Mouse (Mus musculus): ENCODE measurements around the gene Plekha1. TPM values are rescaled to one million over a fixed set of nuclear protein-coding genes. Genes with fewer than 3 reads are reported as not detected.
A peak's percentile ranks its signal among the peaks of the same experiment; 100 is the strongest.

Gene Plekha1
- total RNA-seq, 2 experiments from 2014 or later = 42.8 to 44.0 TPM

GRCm38 (mm10) chr7:130948563-130949208 is 83.1 kb downstream of the Plekha1 start:
- intact Hi-C loops (cut with DNase I) = no loop called here
- DNase-seq = no peak

- peak; percentile 60 to 61 for DNase-seq
- intact Hi-C loops (cut with DNase I) = no loop called here
These were observed 83.8 kb downstream of the Plekha1 start for GRCm38 (mm10) chr7:130949331-130949751.

GRCm38 (mm10) chr7:130950482-130950881 is 84.9 kb downstream of the Plekha1 start:
- DNase-seq = no peak
- intact Hi-C loops (cut with DNase I) = no loop called here

- DNase-seq = no peak
These were observed 85.4 kb downstream of the Plekha1 start for GRCm38 (mm10) chr7:130951004-130951403.

GRCm38 (mm10) chr7:130953376-130953775 is 87.8 kb downstream of the Plekha1 start:
- no peak for DNase-seq
- intact Hi-C loops (cut with DNase I) = no loop called here

More at GRCm38 (mm10) chr7:130951004-130951403, 85.4 kb downstream of the Plekha1 start:
- intact Hi-C loops (cut with DNase I) = no loop called here

GRCm38 (mm10) chr7:130954177-130954601 is 88.6 kb downstream of the Plekha1 start:
- no peak for DNase-seq

GRCm38 (mm10) chr7:130958551-130958950 is 93.0 kb downstream of the Plekha1 start:
- intact Hi-C loops (cut with DNase I) = no loop called here
- DNase-seq = no peak

More at GRCm38 (mm10) chr7:130954177-130954601, 88.6 kb downstream of the Plekha1 start:
- intact Hi-C loops (cut with DNase I) = no loop called here

- peak; percentile 80 to 83 for DNase-seq
- intact Hi-C loops (cut with DNase I) = no loop called here
These were observed 94.3 kb downstream of the Plekha1 start for GRCm38 (mm10) chr7:130959868-130960267.

- intact Hi-C loops (cut with DNase I) = no loop called here
- DNase-seq = no peak
These were observed 95.9 kb downstream of the Plekha1 start for GRCm38 (mm10) chr7:130961429-130961828.

Small RNAs within 50 kb of the gene (microRNA-seq; reads per million reads assigned to microRNA genes)
- gene Mir7061 (ENCODE audit: borderline number of aligned reads in 2 of 2) = 0 reads per million in 2 experiments

Other genes with a start within 250 kb of the Plekha1 start
- gene Btbd16, start 91.7 kb upstream of the Plekha1 start, total RNA-seq (2021) = not detected
- 100 to 1,000 TPM; 120 to 129 TPM for gene Htra1, start 70.4 kb downstream of the Plekha1 start, total RNA-seq (2021)
- not detected for gene Dmbt1, start 166.3 kb downstream of the Plekha1 start, total RNA-seq (2021)